Mouse (Mus musculus): ENCODE measurements around the gene Atg9b. TPM values are rescaled to one million over a fixed set of nuclear protein-coding genes. Genes with fewer than 3 reads are reported as not detected.

The Atg9b gene
- polyA plus RNA-seq, 1 experiment = 0.89 TPM

DNA sequence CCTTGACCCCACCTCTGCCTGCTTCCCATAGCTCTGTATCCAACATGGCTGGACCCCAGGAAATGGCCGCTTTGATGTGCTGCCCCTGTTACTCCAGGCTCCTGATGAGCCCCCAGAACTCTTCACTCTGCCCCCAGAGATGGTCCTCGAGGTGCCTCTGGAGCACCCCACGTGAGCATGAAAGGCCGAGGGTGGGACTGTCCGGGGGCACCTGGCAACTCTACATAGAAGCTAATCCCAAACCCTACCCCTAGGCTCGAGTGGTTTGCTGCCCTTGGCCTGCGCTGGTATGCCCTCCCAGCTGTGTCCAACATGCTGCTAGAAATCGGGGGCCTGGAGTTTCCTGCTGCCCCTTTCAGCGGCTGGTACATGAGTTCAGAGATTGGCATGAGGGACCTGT lies 22.2 kb downstream of the Atg9b start:
- no peak overlapping the region for H3K4me3 ChIP-seq (ENCODE audit: insufficient read depth, low read depth, low read length)
- H3K27ac ChIP-seq (ENCODE audit: insufficient read depth, low read depth, low read length) = no peak overlapping the region
- no peaks in the 10 kb centered on the region for H3K36me3 ChIP-seq (ENCODE audit: control insufficient read depth, insufficient read depth, low read length)
- DNase-seq = no peak
- no peaks in the 10 kb centered on the region for H3K27me3 ChIP-seq (replicated peaks; ENCODE audit: control insufficient read depth, insufficient read depth, low read length)
- 89% methylated on average over 9 of the region's 9 CpGs for WGBS
- no peaks in the 10 kb centered on the region for H3K4me1 ChIP-seq (ENCODE audit: control insufficient read depth, insufficient read depth, low read length)
- TF ChIP-seq CTCF (conservative IDR thresholded peaks at IDR 0.05; ENCODE audit: insufficient read depth, insufficient read length, low read depth, low read length) (no peak), POLR2A (IDR thresholded peaks at IDR 0.05; ENCODE audit: low read depth, low read length) (no peak)

DNA sequence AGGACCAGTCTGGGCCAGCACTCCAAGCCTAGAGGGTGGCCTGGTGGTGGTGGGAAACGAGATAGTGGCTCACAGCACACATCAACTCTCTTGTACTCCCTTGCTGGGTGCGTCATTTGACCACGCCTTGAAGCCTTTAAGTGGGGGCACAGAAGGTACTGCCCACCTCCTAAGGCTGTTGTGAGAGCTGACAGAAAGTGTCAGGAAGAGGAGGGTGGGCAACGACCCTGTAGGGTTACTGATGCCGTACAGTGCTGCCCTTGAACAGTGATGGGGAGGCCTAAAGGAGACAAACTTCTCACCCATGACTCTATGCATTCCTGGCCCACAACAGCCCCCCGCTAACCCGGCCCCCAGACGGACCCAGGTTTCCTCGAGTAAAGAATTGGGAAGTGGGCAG lies 25.5 kb downstream of the Atg9b start:
- TF ChIP-seq POLR2A (IDR thresholded peaks at IDR 0.05; ENCODE audit: low read depth, low read length) = no peak
- H3K4me1 ChIP-seq (ENCODE audit: control insufficient read depth, insufficient read depth, low read length) = no peaks in the 10 kb centered on the region
- no peak for DNase-seq
- no peaks in the 10 kb centered on the region for H3K27me3 ChIP-seq (replicated peaks; ENCODE audit: control insufficient read depth, insufficient read depth, low read length)
- H3K36me3 ChIP-seq (ENCODE audit: control insufficient read depth, insufficient read depth, low read length) = no peaks in the 10 kb centered on the region
- 72% methylated on average over 9 of the region's 9 CpGs for WGBS
- no peak overlapping the region for H3K27ac ChIP-seq (ENCODE audit: insufficient read depth, low read depth, low read length)
- no peak overlapping the region for H3K4me3 ChIP-seq (ENCODE audit: insufficient read depth, low read depth, low read length)

DNA sequence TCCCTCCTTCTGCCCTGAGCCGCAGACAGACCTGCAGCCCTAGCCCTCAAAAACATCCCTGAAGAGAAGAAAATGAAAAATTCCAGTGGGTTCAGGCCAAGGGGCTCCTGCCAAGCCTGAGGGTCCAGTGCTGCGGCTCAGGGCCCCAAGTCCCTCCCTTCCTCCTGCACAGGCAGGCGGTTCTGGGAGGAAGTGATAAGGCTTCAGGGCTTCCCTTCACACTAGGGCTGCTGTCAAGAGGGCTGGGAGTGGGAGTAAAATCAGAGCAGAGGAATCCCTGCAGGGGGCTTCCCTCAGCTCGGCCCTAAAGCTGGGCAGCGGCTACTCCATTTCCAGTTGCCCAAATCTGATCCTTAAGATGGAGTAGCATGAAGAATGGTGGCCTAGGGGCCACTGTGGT lies 26.4 kb downstream of the Atg9b start:
- no peaks in the 10 kb centered on the region for H3K36me3 ChIP-seq (ENCODE audit: control insufficient read depth, insufficient read depth, low read length)
- H3K4me1 ChIP-seq (ENCODE audit: control insufficient read depth, insufficient read depth, low read length) = no peaks in the 10 kb centered on the region
- peak; percentile 17 for DNase-seq
- H3K27me3 ChIP-seq (replicated peaks; ENCODE audit: control insufficient read depth, insufficient read depth, low read length) = no peaks in the 10 kb centered on the region
- H3K27ac ChIP-seq (ENCODE audit: insufficient read depth, low read depth, low read length) = peak overlapping the region; percentile 68
- peak overlapping the region; percentile 54 for H3K4me3 ChIP-seq (ENCODE audit: insufficient read depth, low read depth, low read length)
- 54% methylated on average over 5 of the region's 5 CpGs for WGBS
- no peak for TF ChIP-seq CTCF (conservative IDR thresholded peaks at IDR 0.05; ENCODE audit: insufficient read depth, insufficient read length, low read depth, low read length)

DNA sequence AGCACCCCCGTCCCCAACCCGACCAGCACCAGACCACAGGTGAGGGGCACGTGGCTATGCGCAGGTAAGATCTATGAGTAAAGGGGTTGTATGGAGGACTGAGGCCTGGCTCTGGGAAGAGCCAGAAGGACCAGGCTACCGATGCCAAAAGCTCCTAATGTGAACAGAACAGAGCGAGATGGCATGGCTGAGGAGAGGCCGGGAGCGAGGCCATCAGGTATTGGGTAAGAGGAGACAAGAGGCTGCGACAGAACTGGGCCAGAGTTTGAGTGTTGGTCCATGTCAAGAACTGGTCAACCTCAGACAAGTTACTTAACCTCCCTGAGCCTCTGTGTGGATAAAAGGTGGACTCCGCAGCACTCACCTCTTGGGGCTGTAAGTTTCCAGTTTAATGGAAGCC lies 27.0 kb downstream of the Atg9b start:
- Histone ChIP-seq H3K27me3 (replicated peaks; ENCODE audit: control insufficient read depth, insufficient read depth, low read length) (no peaks in the 10 kb centered on the region), H3K27ac (ENCODE audit: insufficient read depth, low read depth, low read length) (peak overlapping the region; percentile 68), H3K36me3 (ENCODE audit: control insufficient read depth, insufficient read depth, low read length) (no peaks in the 10 kb centered on the region), H3K4me3 (ENCODE audit: insufficient read depth, low read depth, low read length) (peak overlapping the region; percentile 54), H3K4me1 (ENCODE audit: control insufficient read depth, insufficient read depth, low read length) (no peaks in the 10 kb centered on the region)
- DNase-seq = no peak
- TF ChIP-seq CTCF (conservative IDR thresholded peaks at IDR 0.05; ENCODE audit: insufficient read depth, insufficient read length, low read depth, low read length) = no peak
- TF ChIP-seq POLR2A (IDR thresholded peaks at IDR 0.05; ENCODE audit: low read depth, low read length) = no peak
- WGBS = 77% methylated on average over 10 of the region's 10 CpGs

DNA sequence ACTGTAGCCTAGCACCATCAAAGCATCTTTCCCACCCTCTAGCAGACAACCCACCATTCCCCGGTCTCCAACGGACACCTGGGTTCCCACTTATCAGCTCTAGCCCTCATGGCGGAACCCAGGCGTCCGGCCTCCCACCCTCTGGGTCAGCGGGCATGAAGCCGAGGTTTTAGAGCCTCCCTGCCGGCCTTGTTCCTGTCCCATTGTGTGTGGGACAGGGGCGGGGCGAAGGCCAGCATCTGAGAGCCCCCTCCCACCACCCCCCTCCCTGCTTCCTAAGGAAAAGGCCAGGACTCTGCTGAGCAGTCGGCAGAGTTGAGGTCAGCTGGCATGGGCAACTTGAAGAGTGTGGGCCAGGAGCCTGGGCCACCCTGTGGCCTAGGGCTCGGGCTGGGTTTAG lies 27.4 kb downstream of the Atg9b start, which contains the start of gene Nos3:
TSS of gene Nos3 (plus strand) at position 303 of the 400 bp plus-strand sequence.
- Histone ChIP-seq H3K4me1 (ENCODE audit: control insufficient read depth, insufficient read depth, low read length) (no peaks in the 10 kb centered on the region), H3K4me3 (ENCODE audit: insufficient read depth, low read depth, low read length) (peak within 1 kb of the TSS; percentile 54), H3K36me3 (ENCODE audit: control insufficient read depth, insufficient read depth, low read length) (no peaks in the 10 kb centered on the region), H3K27me3 (replicated peaks; ENCODE audit: control insufficient read depth, insufficient read depth, low read length) (no peaks in the 10 kb centered on the region), H3K27ac (ENCODE audit: insufficient read depth, low read depth, low read length) (peak within 1 kb of the TSS; percentile 68)
- no peak for TF ChIP-seq POLR2A (IDR thresholded peaks at IDR 0.05; ENCODE audit: low read depth, low read length)
- whole genome bisulfite sequencing = 60% methylated on average over 12 of the region's 12 CpGs
- peak; percentile 75 for DNase-seq

DNA sequence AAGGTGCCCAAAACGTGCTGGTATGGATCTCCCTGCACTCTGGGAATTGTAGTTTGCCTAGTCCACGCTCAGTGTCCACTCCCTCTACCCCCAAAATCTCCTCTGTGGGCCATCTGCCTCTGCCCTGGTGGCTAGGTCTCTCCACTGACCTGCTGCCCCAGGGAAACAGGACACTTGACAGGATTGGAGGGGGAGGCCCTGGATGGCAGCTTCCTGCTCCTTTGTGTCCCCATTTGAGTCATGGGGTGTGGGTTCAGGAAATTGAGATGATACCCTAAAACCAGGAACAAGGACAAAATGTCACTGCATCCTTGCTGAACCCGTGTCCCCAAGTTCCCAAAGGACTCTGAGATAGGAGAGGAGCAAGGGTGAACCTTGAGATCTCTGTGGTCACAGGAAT lies 27.9 kb downstream of the Atg9b start:
- DNase-seq = no peak
- peak overlapping the region; percentile 5; the same call in 1 of the 2 replicates for H3K27ac ChIP-seq (ENCODE audit: insufficient read depth, low read depth, low read length)
- no peaks in the 10 kb centered on the region for H3K36me3 ChIP-seq (ENCODE audit: control insufficient read depth, insufficient read depth, low read length)
- no peak overlapping the region for H3K4me3 ChIP-seq (ENCODE audit: insufficient read depth, low read depth, low read length)
- TF ChIP-seq POLR2A (IDR thresholded peaks at IDR 0.05; ENCODE audit: low read depth, low read length) (no peak), CTCF (conservative IDR thresholded peaks at IDR 0.05; ENCODE audit: insufficient read depth, insufficient read length, low read depth, low read length) (no peak)
- no peaks in the 10 kb centered on the region for H3K4me1 ChIP-seq (ENCODE audit: control insufficient read depth, insufficient read depth, low read length)
- WGBS = 54% methylated on average over 3 of the region's 3 CpGs
- no peaks in the 10 kb centered on the region for H3K27me3 ChIP-seq (replicated peaks; ENCODE audit: control insufficient read depth, insufficient read depth, low read length)

DNA sequence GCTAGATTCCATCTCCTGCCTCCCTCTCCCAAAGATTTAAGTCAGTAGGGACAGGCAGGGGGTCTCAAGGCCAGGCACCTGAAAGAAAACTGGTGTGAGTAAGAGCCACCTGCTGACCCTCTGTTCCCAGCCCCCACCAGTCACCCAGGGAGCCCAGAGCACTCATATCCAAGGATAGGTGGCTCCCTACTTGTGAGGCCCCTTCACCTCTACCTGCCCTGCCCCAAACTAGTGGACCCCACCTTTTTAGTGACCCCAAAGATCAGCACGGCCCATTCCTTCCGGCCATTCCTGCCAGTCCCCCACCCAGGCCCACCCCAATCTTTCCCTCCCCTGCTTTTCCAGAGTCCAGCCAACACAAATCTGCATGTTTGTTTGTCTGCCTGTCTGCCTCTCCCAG lies 28.5 kb downstream of the Atg9b start:
- WGBS = 55% methylated on average over 2 of the region's 2 CpGs
- Histone ChIP-seq H3K4me1 (ENCODE audit: control insufficient read depth, insufficient read depth, low read length) (no peaks in the 10 kb centered on the region), H3K27ac (ENCODE audit: insufficient read depth, low read depth, low read length) (no peak overlapping the region), H3K36me3 (ENCODE audit: control insufficient read depth, insufficient read depth, low read length) (no peaks in the 10 kb centered on the region), H3K4me3 (ENCODE audit: insufficient read depth, low read depth, low read length) (no peak overlapping the region), H3K27me3 (replicated peaks; ENCODE audit: control insufficient read depth, insufficient read depth, low read length) (no peaks in the 10 kb centered on the region)
- DNase-seq = no peak
- TF ChIP-seq CTCF (conservative IDR thresholded peaks at IDR 0.05; ENCODE audit: insufficient read depth, insufficient read length, low read depth, low read length) (no peak), POLR2A (IDR thresholded peaks at IDR 0.05; ENCODE audit: low read depth, low read length) (no peak)
